Mouse (Mus musculus): ENCODE data around the gene Loxl3.

GRCm38 (mm10) chr6:82996740-82997315 lies 37.1 kb upstream of the Loxl3 start:
- TF ChIP-seq POLR2A (IDR thresholded peaks at IDR 0.05; ENCODE audit: insufficient read length, low read depth) (no peak), MYOD1 (IDR thresholded peaks at IDR 0.05; ENCODE audit: control insufficient read depth in 1 of 3, insufficient read length in 2 of 3, low read depth in 2 of 3) (no peak), E2F4 (IDR thresholded peaks at IDR 0.05; ENCODE audit: insufficient read depth) (no peak)

Measured in myocyte (in vitro differentiated cells).